Mouse (Mus musculus) heart, embryonic 11.5 days (tissue): Measurements from ENCODE around the gene Unc119b. TPM values are rescaled to one million over a fixed set of nuclear protein-coding genes. Genes with fewer than 3 reads are reported as not detected.

Experiments
- ATAC-seq: fragments of 200-750 bp; cut with Nextera tagmentation; replicated peaks from 2 replicates; pipeline ENCODE4 v1.8.0; 2017; ENCODE audit warnings: moderate library complexity; ENCODE audit not compliant: insufficient number of reproducible peaks, low FRiP score, low TSS enrichment
- H3K27ac ChIP-seq: fragments of 300-500 bp; sonication (generic); 2 replicates; pipeline ENCODE4 v1.5.1; 2014; ENCODE audit warnings: mild to moderate bottlenecking, low read depth, low read length
- H3K27me3 ChIP-seq: fragments of 300-500 bp; sonication (generic); 2 replicates; pipeline ENCODE4 v1.6.1; 2014; ENCODE audit warnings: mild to moderate bottlenecking, low read length, mixed read lengths; ENCODE audit not compliant: control insufficient read depth, insufficient read depth
- H3K36me3 ChIP-seq: fragments of 300-500 bp; sonication (generic); 2 replicates; pipeline ENCODE4 v1.6.1; 2014; ENCODE audit warnings: mild to moderate bottlenecking, low read length, moderate library complexity, mixed read lengths; ENCODE audit not compliant: control insufficient read depth, insufficient read depth
- H3K4me1 ChIP-seq: fragments of 300-500 bp; sonication (generic); 2 replicates; pipeline ENCODE4 v1.6.1; 2014; ENCODE audit warnings: low read length; ENCODE audit not compliant: control insufficient read depth, insufficient read depth
- H3K4me2 ChIP-seq: fragments of 300-500 bp; sonication (generic); 2 replicates; pipeline ENCODE4 v1.6.1; 2014; ENCODE audit warnings: mild to moderate bottlenecking, moderate library complexity
- H3K4me3 ChIP-seq: fragments of 300-500 bp; sonication (generic); 2 replicates; pipeline ENCODE4 v1.5.1; 2014; ENCODE audit warnings: low read depth, low read length
- H3K9ac ChIP-seq: fragments of 300-500 bp; sonication (generic); 2 replicates; pipeline ENCODE4 v1.6.1; 2014; ENCODE audit warnings: mild to moderate bottlenecking, low read depth, low read length, moderate library complexity
- H3K9me3 ChIP-seq: fragments of 300-500 bp; sonication (generic); replicated peaks from 2 replicates; pipeline ENCODE4 v1.6.1; 2016; ENCODE audit warnings: low read length; ENCODE audit not compliant: control insufficient read depth
- WGBS: fragments of 180-500 bp; shearing (Covaris S2); extraction: QIAGEN DNeasy Blood & Tissue Kit; methylation state at CpG from one replicate; pipeline ENCODE4 v1.1.7; 2014; ENCODE audit not compliant: insufficient replicate concordance; 5-methylcytosine and 5-hydroxymethylcytosine counted together
- polyA plus RNA-seq: library from polyadenylated mRNA; unstranded; fragments of >200 nt; fragmentation: Nextera tagmentation; extraction: Ambion mirVana; gene quantifications from 2 replicates; pipeline ENCODE4 v1.2.1, GENCODE M21; 2014

The Unc119b gene
- polyA plus RNA-seq, 1 experiment from 2014 or later: 18.9 TPM

GRCm38 (mm10) chr5:115099530-115099929 lies 35.2 kb downstream of the Unc119b start:
- no peak overlapping the region for H3K27ac ChIP-seq
- H3K27me3 ChIP-seq: no peaks in the 10 kb centered on the region
- H3K4me1 ChIP-seq: peaks cover 6% of the 10 kb centered on the region; the same call in 1 of the 2 replicates
- H3K9me3 ChIP-seq: no peaks in the 10 kb centered on the region
- no peak overlapping the region for H3K4me3 ChIP-seq
- H3K9ac ChIP-seq: no peak overlapping the region
- ATAC-seq: no peak
- no peak overlapping the region for H3K4me2 ChIP-seq
- WGBS: 78% methylated on average over 5 of the region's 5 CpGs
- H3K36me3 ChIP-seq: peaks cover 36% of the 10 kb centered on the region

- Histone ChIP-seq H3K4me2 (no peak within 1 kb of the TSS), H3K9me3 (no peaks in the 10 kb centered on the region), H3K4me3 (no peak within 1 kb of the TSS), H3K4me1 (peaks cover 8% of the 10 kb centered on the region; the same call in 1 of the 2 replicates), H3K27ac (no peak within 1 kb of the TSS), H3K9ac (no peak within 1 kb of the TSS), H3K27me3 (no peaks in the 10 kb centered on the region), H3K36me3 (peaks cover 34% of the 10 kb centered on the region)
- WGBS: 94% methylated on average over 8 of the region's 8 CpGs
- no peak for ATAC-seq
These were observed 36.6 kb downstream of the Unc119b start, which contains the start of gene Gm10401 for GRCm38 (mm10) chr5:115098195-115098594. TSS of gene Gm10401 (minus strand) at chr5:115098295.

DNA sequence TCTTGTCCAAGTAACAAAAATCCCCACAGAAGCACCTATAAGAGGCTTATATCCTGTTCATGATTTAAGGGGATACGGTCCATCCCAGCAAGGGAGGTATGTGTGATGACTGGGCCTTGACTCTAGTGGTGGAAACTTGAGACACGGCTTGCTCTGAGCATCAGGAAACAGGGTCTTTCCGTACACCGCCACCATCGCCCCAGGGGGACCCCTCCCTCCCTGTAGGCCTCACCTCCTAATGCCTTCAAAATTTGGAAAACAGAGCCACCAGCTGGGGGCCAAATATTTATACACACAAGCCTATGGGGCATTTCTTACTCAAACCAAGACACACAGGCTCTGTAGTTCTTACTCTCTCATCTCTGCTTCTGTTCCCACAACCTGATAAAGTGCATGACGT lies 43.0 kb downstream of the Unc119b start:
- no peak for ATAC-seq
- Histone ChIP-seq H3K27ac (no peak overlapping the region), H3K9ac (no peak overlapping the region), H3K4me1 (peaks cover 8% of the 10 kb centered on the region; the same call in 1 of the 2 replicates), H3K4me3 (no peak overlapping the region), H3K27me3 (no peaks in the 10 kb centered on the region), H3K36me3 (peaks cover 46% of the 10 kb centered on the region), H3K9me3 (no peaks in the 10 kb centered on the region; the same call in 1 of the 2 replicates), H3K4me2 (no peak overlapping the region)
- WGBS: 90% methylated on average over 6 of the region's 6 CpGs

GRCm38 (mm10) chr5:115091015-115091414 lies 43.8 kb downstream of the Unc119b start:
- WGBS: 70% methylated on average over 3 of the region's 3 CpGs
- no peaks in the 10 kb centered on the region; the same call in 1 of the 2 replicates for H3K9me3 ChIP-seq
- ATAC-seq: no peak
- no peaks in the 10 kb centered on the region for H3K27me3 ChIP-seq
- no peak overlapping the region for H3K4me3 ChIP-seq
- no peak overlapping the region for H3K27ac ChIP-seq
- peaks cover 46% of the 10 kb centered on the region for H3K36me3 ChIP-seq
- H3K9ac ChIP-seq: no peak overlapping the region
- no peak overlapping the region for H3K4me2 ChIP-seq
- H3K4me1 ChIP-seq: peaks cover 8% of the 10 kb centered on the region; the same call in 1 of the 2 replicates

DNA sequence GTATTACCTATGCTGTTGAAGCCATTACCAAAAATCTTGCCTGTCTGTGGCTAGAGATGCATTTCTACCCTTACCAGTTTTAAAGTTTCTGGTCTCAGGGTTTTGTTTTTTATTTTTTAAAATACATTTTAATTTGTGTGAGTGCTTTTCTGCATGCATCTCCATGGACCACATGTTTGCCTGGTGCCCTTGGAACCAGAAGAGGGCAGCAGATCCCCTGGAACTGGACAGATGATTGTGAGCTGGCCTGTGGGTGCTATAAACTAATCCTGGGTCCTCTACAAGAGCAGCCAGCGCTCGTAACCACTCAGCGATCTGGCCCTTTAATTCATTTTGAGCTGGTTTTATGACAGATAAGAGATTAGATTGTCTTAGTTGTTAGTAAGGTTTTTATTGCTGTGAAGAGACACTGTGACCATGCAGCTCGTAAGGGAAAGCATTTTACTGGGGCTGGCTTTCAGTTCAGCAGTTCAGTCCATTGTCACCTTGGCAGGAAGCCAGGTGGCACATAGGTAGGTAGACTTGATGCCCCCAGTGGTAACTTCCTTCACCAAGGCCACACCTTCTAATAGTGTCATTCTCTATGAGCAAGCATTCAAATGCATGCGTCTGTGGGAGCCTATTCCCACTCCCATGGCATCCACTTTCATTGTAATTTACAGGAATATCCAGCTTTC lies 45.0 kb downstream of the Unc119b start:
- Histone ChIP-seq H3K27me3 (no peaks in the 10 kb centered on the region), H3K4me3 (no peak overlapping the region), H3K27ac (no peak overlapping the region), H3K4me2 (no peak overlapping the region), H3K9ac (no peak overlapping the region), H3K9me3 (no peaks in the 10 kb centered on the region; the same call in 1 of the 2 replicates), H3K4me1 (peaks cover 2% of the 10 kb centered on the region; the same call in 1 of the 2 replicates), H3K36me3 (peaks cover 41% of the 10 kb centered on the region)
- ATAC-seq: no peak
- 94% methylated on average over 5 of the region's 5 CpGs for WGBS

DNA sequence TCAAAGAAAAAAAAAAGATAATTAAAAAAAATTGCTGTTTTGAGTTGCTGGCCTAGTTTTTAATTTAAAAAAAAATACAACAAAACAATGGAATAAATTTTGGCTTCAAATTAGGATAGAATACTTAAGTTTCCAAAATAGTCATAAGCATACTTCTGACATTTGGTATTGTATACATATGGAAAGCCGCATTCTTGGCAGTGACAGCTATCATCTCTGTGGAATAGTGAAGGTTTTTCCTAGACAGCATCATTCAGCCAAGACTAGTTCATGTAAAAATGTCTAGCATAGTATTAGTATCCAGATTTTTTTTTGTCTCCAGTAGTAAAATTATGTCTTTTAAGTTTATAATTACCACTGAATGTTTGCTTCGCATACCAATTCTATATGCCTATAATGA lies 49.1 kb downstream of the Unc119b start:
- no peak overlapping the region for H3K9ac ChIP-seq
- 97% methylated on average over 2 of the region's 2 CpGs for WGBS
- H3K4me1 ChIP-seq: no peaks in the 10 kb centered on the region
- H3K27me3 ChIP-seq: no peaks in the 10 kb centered on the region
- no peaks in the 10 kb centered on the region; the same call in 1 of the 2 replicates for H3K9me3 ChIP-seq
- peaks cover 49% of the 10 kb centered on the region for H3K36me3 ChIP-seq
- no peak overlapping the region for H3K4me2 ChIP-seq
- H3K27ac ChIP-seq: no peak overlapping the region
- no peak for ATAC-seq
- H3K4me3 ChIP-seq: no peak overlapping the region

DNA sequence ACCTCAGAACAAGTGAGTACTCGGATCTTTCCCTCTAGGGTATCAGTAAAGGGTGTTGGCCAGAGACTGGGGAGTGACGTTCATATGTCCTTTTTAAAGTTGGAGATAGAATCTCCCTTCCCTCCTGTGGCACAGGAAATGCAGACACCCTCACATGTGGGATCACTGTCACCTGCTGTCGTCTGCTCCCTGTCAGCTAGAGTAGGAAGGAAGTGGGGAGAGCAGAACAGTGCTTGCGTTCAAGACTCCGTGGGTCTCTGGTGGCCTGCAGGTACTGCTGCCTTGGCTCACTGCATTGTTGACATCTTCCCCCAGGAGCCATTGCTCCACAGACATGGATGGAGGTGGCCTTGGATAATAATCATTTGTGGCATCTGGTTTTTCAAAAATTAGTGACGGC lies 51.3 kb downstream of the Unc119b start:
- ATAC-seq: no peak
- Histone ChIP-seq H3K9me3 (no peaks in the 10 kb centered on the region), H3K4me3 (no peak overlapping the region), H3K4me1 (no peaks in the 10 kb centered on the region), H3K27ac (no peak overlapping the region), H3K27me3 (no peaks in the 10 kb centered on the region), H3K9ac (no peak overlapping the region), H3K4me2 (no peak overlapping the region), H3K36me3 (peaks cover 31% of the 10 kb centered on the region)
- 71% methylated on average over 6 of the region's 6 CpGs for WGBS

DNA sequence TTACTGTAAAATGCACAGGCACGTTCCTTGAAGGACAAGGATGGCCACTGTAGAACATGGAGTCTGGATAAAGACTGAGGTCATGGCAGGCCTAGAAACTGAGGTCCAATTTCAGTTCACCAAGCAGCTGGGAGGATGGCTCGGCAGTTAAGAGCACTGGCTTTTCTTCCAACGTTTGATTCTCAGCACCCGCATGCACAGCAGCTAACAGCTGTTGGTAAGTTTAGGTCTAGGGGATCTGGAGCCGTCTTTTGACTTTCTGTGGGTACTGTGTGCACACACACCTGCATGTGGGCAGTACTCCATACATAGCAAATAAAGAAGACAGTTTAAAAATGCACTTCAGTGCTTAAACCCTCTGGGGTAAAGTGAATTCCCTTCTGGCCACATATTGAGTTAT lies 53.1 kb downstream of the Unc119b start:
- no peaks in the 10 kb centered on the region for H3K27me3 ChIP-seq
- no peak overlapping the region for H3K4me3 ChIP-seq
- H3K4me2 ChIP-seq: no peak overlapping the region
- H3K4me1 ChIP-seq: no peaks in the 10 kb centered on the region
- no peak for ATAC-seq
- H3K36me3 ChIP-seq: peaks cover 19% of the 10 kb centered on the region
- WGBS: 86% methylated on average over 5 of the region's 5 CpGs
- no peaks in the 10 kb centered on the region for H3K9me3 ChIP-seq
- no peak overlapping the region for H3K27ac ChIP-seq
- no peak overlapping the region for H3K9ac ChIP-seq
